ENCODE assay signal across 8 mouse cellular contexts in the genomic region with DNA sequence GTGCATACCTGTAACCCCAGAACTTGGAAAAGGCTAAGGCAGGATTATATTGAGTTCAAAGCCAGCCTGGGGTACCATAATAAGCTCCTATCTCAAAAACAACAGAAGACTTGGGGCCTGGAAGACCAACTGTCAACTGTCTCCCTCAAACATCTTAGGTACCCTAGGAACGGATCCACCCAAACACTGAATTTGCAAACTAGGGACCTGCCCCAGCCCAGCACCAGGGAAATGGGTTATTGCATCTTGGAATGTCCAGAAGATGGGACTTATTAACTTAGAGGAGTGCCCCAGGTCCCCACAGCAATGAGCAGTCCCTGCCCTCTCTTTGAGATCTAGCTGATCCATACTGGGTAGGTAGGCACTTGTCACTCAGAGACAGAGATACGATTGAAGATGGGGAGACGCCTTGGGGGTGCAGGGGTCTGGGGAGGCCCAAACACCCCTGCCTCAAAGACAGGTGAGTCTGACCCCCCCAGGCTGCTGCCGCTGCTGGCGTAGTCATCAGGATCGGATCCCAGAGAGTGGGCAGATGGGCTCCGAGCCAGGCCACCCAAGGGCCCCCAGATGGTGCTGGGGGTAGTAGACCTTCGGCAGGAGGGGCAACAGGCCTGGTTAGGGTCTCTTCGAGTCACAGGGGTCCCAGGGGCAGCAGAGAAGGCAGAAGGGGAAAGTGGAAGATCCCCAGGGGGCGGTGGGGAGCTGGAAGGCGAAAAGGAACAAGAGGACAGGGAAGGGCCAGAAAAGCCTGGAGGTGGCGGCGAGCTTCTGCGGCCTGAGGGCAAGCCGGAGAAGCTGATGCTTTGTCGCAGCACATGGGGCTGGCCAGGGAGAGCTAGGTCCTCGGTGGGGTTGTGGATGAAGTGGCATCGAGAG. TPM values are rescaled to one million over a fixed set of nuclear protein-coding genes. Genes with fewer than 3 reads are reported as not detected.
DNase-seq lines count a peak whose midpoint lies in the region; ATAC-seq and TF ChIP-seq lines count a peak whose summit lies in the region.

No protein-coding gene starts in this region.

- peak overlapping the region; percentile 92; the same call in 1 of the 2 replicates for H3K27ac ChIP-seq in embryonic facial prominence, embryonic 10.5 days (replicated peaks)
- H3K27ac ChIP-seq in hindbrain, embryonic 10.5 days, result peak overlapping the region; percentile 93
- H3K27ac ChIP-seq in limb, embryonic 13.5 days, result peak overlapping the region; percentile 22; the same call in 1 of the 2 replicates
- no peak overlapping the region for H3K27ac ChIP-seq in midbrain, postnatal 0 days (ENCODE audit: low read depth, low read length)

- 69% methylated on average over 18 of the region's 18 CpGs for WGBS in embryonic facial prominence, embryonic 10.5 days
- 76% methylated on average over 18 of the region's 18 CpGs for WGBS in hindbrain, embryonic 10.5 days
- 73% methylated on average over 18 of the region's 18 CpGs for WGBS in limb, embryonic 13.5 days
- WGBS in midbrain, postnatal 0 days, result 78% methylated on average over 18 of the region's 18 CpGs

- H3K9me3 ChIP-seq in embryonic facial prominence, embryonic 10.5 days, result no peaks in the 10 kb centered on the region
- H3K9me3 ChIP-seq in hindbrain, embryonic 10.5 days, result no peaks in the 10 kb centered on the region
- H3K9me3 ChIP-seq in limb, embryonic 13.5 days, result no peaks in the 10 kb centered on the region
- H3K9me3 ChIP-seq in midbrain, postnatal 0 days (ENCODE audit: low read length), result no peaks in the 10 kb centered on the region

- H3K27me3 ChIP-seq in embryonic facial prominence, embryonic 10.5 days (replicated peaks; ENCODE audit: low read depth, poor library complexity, severe bottlenecking), result peaks cover 10% of the 10 kb centered on the region
- peaks cover 24% of the 10 kb centered on the region for H3K27me3 ChIP-seq in hindbrain, embryonic 10.5 days (ENCODE audit: insufficient read depth, poor library complexity, severe bottlenecking)
- H3K27me3 ChIP-seq in limb, embryonic 13.5 days, result no peaks in the 10 kb centered on the region
- no peaks in the 10 kb centered on the region for H3K27me3 ChIP-seq in midbrain, postnatal 0 days (ENCODE audit: insufficient read depth, low read length)

- peak overlapping the region; percentile 91 for H3K9ac ChIP-seq in limb, embryonic 13.5 days
- H3K9ac ChIP-seq in midbrain, postnatal 0 days (replicated peaks; ENCODE audit: low read length, poor library complexity, severe bottlenecking), result no peak overlapping the region

- peaks cover 10% of the 10 kb centered on the region for H3K36me3 ChIP-seq in embryonic facial prominence, embryonic 10.5 days (replicated peaks)
- H3K36me3 ChIP-seq in hindbrain, embryonic 10.5 days, result peaks cover 10% of the 10 kb centered on the region
- H3K36me3 ChIP-seq in limb, embryonic 13.5 days, result peaks cover 10% of the 10 kb centered on the region
- H3K36me3 ChIP-seq in midbrain, postnatal 0 days (ENCODE audit: insufficient read depth, low read length), result no peaks in the 10 kb centered on the region

- H3K4me1 ChIP-seq in embryonic facial prominence, embryonic 10.5 days, result peaks cover 87% of the 10 kb centered on the region
- peaks cover 82% of the 10 kb centered on the region for H3K4me1 ChIP-seq in hindbrain, embryonic 10.5 days (replicated peaks)
- H3K4me1 ChIP-seq in limb, embryonic 13.5 days, result peaks cover 73% of the 10 kb centered on the region
- peaks cover 8% of the 10 kb centered on the region; the same call in 1 of the 2 replicates for H3K4me1 ChIP-seq in midbrain, postnatal 0 days (ENCODE audit: insufficient read depth, low read length)

- TF ChIP-seq CTCF in midbrain, postnatal 0 days (IDR thresholded peaks at IDR 0.05), result no peak

- DNase-seq in gastrocnemius, adult 18-20 months (ENCODE audit: low spot score), result peak; percentile 43
- no peak for DNase-seq in gastrocnemius, postnatal 10 days
- no peak for DNase-seq in embryonic facial prominence, embryonic 10.5 days (ENCODE audit: low spot score)
- no peak for DNase-seq in hindbrain, embryonic 10.5 days (ENCODE audit: low spot score)
- DNase-seq in midbrain, postnatal 0 days (ENCODE audit: low spot score), result no peak
- no peak for DNase-seq in ovary, adult 18-20 months (ENCODE audit: low spot score)
- DNase-seq in right cerebral cortex, postnatal 36 days (ENCODE audit: low spot score in 2 of 2), result no peak

- peak overlapping the region; percentile 72 for H3K4me3 ChIP-seq in embryonic facial prominence, embryonic 10.5 days
- H3K4me3 ChIP-seq in hindbrain, embryonic 10.5 days, result peak overlapping the region; percentile 66
- H3K4me3 ChIP-seq in limb, embryonic 13.5 days, result peak overlapping the region; percentile 77
- peak overlapping the region; percentile 16; the same call in 1 of the 2 replicates for H3K4me3 ChIP-seq in midbrain, postnatal 0 days (ENCODE audit: low read depth, low read length)

- H3K4me2 ChIP-seq in limb, embryonic 13.5 days (replicated peaks), result peak overlapping the region; percentile 95
- peak overlapping the region; percentile 76 for H3K4me2 ChIP-seq in midbrain, postnatal 0 days (ENCODE audit: low read depth, low read length, poor library complexity, severe bottlenecking)

- ATAC-seq in limb, embryonic 13.5 days (ENCODE audit: low FRiP score, low read depth), result no peak
- ATAC-seq in midbrain, postnatal 0 days (ENCODE audit: low FRiP score), result no peak

RNA-seq across cellular contexts. Expression of gene Zfp36, which starts 2.6 kb away (rescaled TPM):
- total RNA-seq in gastrocnemius, adult 18-20 months (2021), result 10 to 100 TPM; 10.1 to 37.0 TPM
- total RNA-seq in gastrocnemius, postnatal 10 days (2021), result 10 to 100 TPM in 1 of 2 experiments, 1 to 10 TPM in 1; 8.1 to 10.5 TPM
- 5.6 and 5.7 TPM in 2 replicates for polyA plus RNA-seq in embryonic facial prominence, embryonic 10.5 days (2016; fragmentation: Nextera tagmentation; extraction: Ambion mirVana)
- 5.3 and 5.8 TPM in 2 replicates for polyA plus RNA-seq in hindbrain, embryonic 10.5 days (2016; fragmentation: Nextera tagmentation; extraction: Ambion mirVana)
- polyA plus RNA-seq in limb, embryonic 13.5 days (2015; fragmentation: Nextera tagmentation; extraction: Ambion mirVana), result 8.9 and 10.3 TPM in 2 replicates
- 3.0 and 4.1 TPM in 2 replicates for total RNA-seq in midbrain, postnatal 0 days (2014; rRNA removed)
- polyA plus RNA-seq in midbrain, postnatal 0 days (2015; fragmentation: Nextera tagmentation; extraction: Ambion mirVana), result 2.9 and 3.4 TPM in 2 replicates

RNA-seq across cellular contexts. Expression of gene Plekhg2, which starts 5.0 kb away (rescaled TPM):
- total RNA-seq in gastrocnemius, adult 18-20 months (2021), result 1 to 10 TPM; 4.8 to 5.9 TPM
- total RNA-seq in gastrocnemius, postnatal 10 days (2021), result 10 to 100 TPM; 18.7 to 30.0 TPM
- polyA plus RNA-seq in embryonic facial prominence, embryonic 10.5 days (2016; fragmentation: Nextera tagmentation; extraction: Ambion mirVana), result 93.4 and 101 TPM in 2 replicates
- polyA plus RNA-seq in hindbrain, embryonic 10.5 days (2016; fragmentation: Nextera tagmentation; extraction: Ambion mirVana), result 82.4 and 93.0 TPM in 2 replicates
- 89.5 and 98.3 TPM in 2 replicates for polyA plus RNA-seq in limb, embryonic 13.5 days (2015; fragmentation: Nextera tagmentation; extraction: Ambion mirVana)
- 15.3 and 19.4 TPM in 2 replicates for total RNA-seq in midbrain, postnatal 0 days (2014; rRNA removed)
- 7.9 and 8.0 TPM in 2 replicates for polyA plus RNA-seq in midbrain, postnatal 0 days (2015; fragmentation: Nextera tagmentation; extraction: Ambion mirVana)

RNA-seq across cellular contexts. Expression of gene Med29, which starts 15.1 kb away (rescaled TPM):
- total RNA-seq in gastrocnemius, adult 18-20 months (2021), result 10 to 100 TPM; 22.7 to 24.1 TPM
- total RNA-seq in gastrocnemius, postnatal 10 days (2021), result 10 to 100 TPM; 22.6 to 23.0 TPM
- polyA plus RNA-seq in embryonic facial prominence, embryonic 10.5 days (2016; fragmentation: Nextera tagmentation; extraction: Ambion mirVana), result 61.9 and 62.6 TPM in 2 replicates
- 62.9 and 65.0 TPM in 2 replicates for polyA plus RNA-seq in hindbrain, embryonic 10.5 days (2016; fragmentation: Nextera tagmentation; extraction: Ambion mirVana)
- 47.9 and 55.0 TPM in 2 replicates for polyA plus RNA-seq in limb, embryonic 13.5 days (2015; fragmentation: Nextera tagmentation; extraction: Ambion mirVana)
- 30.7 and 37.9 TPM in 2 replicates for total RNA-seq in midbrain, postnatal 0 days (2014; rRNA removed)
- 41.6 and 43.2 TPM in 2 replicates for polyA plus RNA-seq in midbrain, postnatal 0 days (2015; fragmentation: Nextera tagmentation; extraction: Ambion mirVana)

RNA-seq across cellular contexts. Expression of gene Paf1, which starts 15.3 kb away (rescaled TPM):
- total RNA-seq in gastrocnemius, adult 18-20 months (2021), result 10 to 100 TPM; 29.5 to 31.2 TPM
- total RNA-seq in gastrocnemius, postnatal 10 days (2021), result 10 to 100 TPM; 36.5 to 46.2 TPM
- polyA plus RNA-seq in embryonic facial prominence, embryonic 10.5 days (2016; fragmentation: Nextera tagmentation; extraction: Ambion mirVana), result 88.3 and 89.0 TPM in 2 replicates
- polyA plus RNA-seq in hindbrain, embryonic 10.5 days (2016; fragmentation: Nextera tagmentation; extraction: Ambion mirVana), result 83.2 and 85.4 TPM in 2 replicates
- 77.9 and 89.5 TPM in 2 replicates for polyA plus RNA-seq in limb, embryonic 13.5 days (2015; fragmentation: Nextera tagmentation; extraction: Ambion mirVana)
- total RNA-seq in midbrain, postnatal 0 days (2014; rRNA removed), result 80.3 and 84.2 TPM in 2 replicates
- 89.3 and 90.0 TPM in 2 replicates for polyA plus RNA-seq in midbrain, postnatal 0 days (2015; fragmentation: Nextera tagmentation; extraction: Ambion mirVana)

RNA-seq across cellular contexts. Expression of gene Rps16, which starts 27.0 kb away (rescaled TPM):
- 100 to 1,000 TPM; 385 to 425 TPM for total RNA-seq in gastrocnemius, adult 18-20 months (2021)
- 100 to 1,000 TPM; 757 to 807 TPM for total RNA-seq in gastrocnemius, postnatal 10 days (2021)
- 1,023 and 1,043 TPM in 2 replicates for polyA plus RNA-seq in embryonic facial prominence, embryonic 10.5 days (2016; fragmentation: Nextera tagmentation; extraction: Ambion mirVana)
- 777 and 925 TPM in 2 replicates for polyA plus RNA-seq in hindbrain, embryonic 10.5 days (2016; fragmentation: Nextera tagmentation; extraction: Ambion mirVana)
- polyA plus RNA-seq in limb, embryonic 13.5 days (2015; fragmentation: Nextera tagmentation; extraction: Ambion mirVana), result 908 and 932 TPM in 2 replicates
- total RNA-seq in midbrain, postnatal 0 days (2014; rRNA removed), result 158 and 163 TPM in 2 replicates
- 536 and 539 TPM in 2 replicates for polyA plus RNA-seq in midbrain, postnatal 0 days (2015; fragmentation: Nextera tagmentation; extraction: Ambion mirVana)

Comparison
In these comparisons a context has a peak if more than half of its experiments do, and no peak if none do; other contexts are left out.
1. H3K4me3 ChIP-seq: peak in every context shown above with its lines; median percentile 77 in limb, embryonic 13.5 days; 72 in embryonic facial prominence, embryonic 10.5 days; 66 in hindbrain, embryonic 10.5 days; 16 in midbrain, postnatal 0 days.